Mouse (Mus musculus) spleen, adult 2 months (tissue): ENCODE data around the gene Wfdc3.

Experiments
- CTCF ChIP-seq: fragments of 200-500 bp; IDR thresholded peaks from 2 replicates; pipeline ENCODE4 v1.5.1; 2011; ENCODE audit warnings: mild to moderate bottlenecking, inconsistent platforms; ENCODE audit not compliant: insufficient read depth, insufficient read length, insufficient replicate concordance; ENCODE audit errors: extremely low read depth
- POLR2A ChIP-seq: fragments of 200-500 bp; IDR thresholded peaks from 2 replicates; pipeline ENCODE4 v1.6.1; 2011; ENCODE audit warnings: low read depth, low read length, inconsistent platforms

- no peak for TF ChIP-seq CTCF
- TF ChIP-seq POLR2A, result no peak
These were observed 10.9 kb downstream of the Wfdc3 start for GRCm38 (mm10) chr2:164734839-164735238.
